Mouse (Mus musculus) lung, postnatal 0 days (tissue): ENCODE data around the gene Olfr127. TPM values are rescaled to one million over a fixed set of nuclear protein-coding genes. Genes with fewer than 3 reads are reported as not detected.
"Not testable (repeated sequence)": the region's sequence is repeated elsewhere in the genome, so short reads cannot be mapped to it uniquely, and the experiment has no call there.

Experiments used
- ATAC-seq: fragments of 200-750 bp; cut with Nextera tagmentation; 2 replicates; pipeline ENCODE4 v1.8.0; 2017; ENCODE audit warnings: moderate library complexity
- DNase-seq: peaks from one replicate; pipeline ENCODE4 v3.0.0-alpha.2; 2016; ENCODE audit warnings: low spot score
- H3K27ac ChIP-seq: fragments of 300-500 bp; sonication (generic); 2 replicates; pipeline ENCODE4 v1.5.1; 2014; ENCODE audit warnings: antibody characterized with exemption, mild to moderate bottlenecking, low read length, mixed read lengths
- H3K27me3 ChIP-seq: fragments of 300-500 bp; sonication (generic); replicated peaks from 2 replicates; pipeline ENCODE4 v1.6.1; 2014; ENCODE audit warnings: low read length, mixed read lengths; ENCODE audit not compliant: insufficient read depth
- H3K36me3 ChIP-seq: fragments of 300-500 bp; sonication (generic); 2 replicates; pipeline ENCODE4 v1.6.1; 2014; ENCODE audit warnings: low read length, mixed read lengths; ENCODE audit not compliant: insufficient read depth
- H3K4me1 ChIP-seq: fragments of 300-500 bp; sonication (generic); 2 replicates; pipeline ENCODE4 v1.6.1; 2014; ENCODE audit warnings: antibody characterized with exemption, low read depth, low read length, mixed read lengths; ENCODE audit not compliant: insufficient read depth
- H3K4me2 ChIP-seq: fragments of 300-500 bp; sonication (generic); replicated peaks from 2 replicates; pipeline ENCODE4 v1.6.1; 2014; ENCODE audit warnings: low read depth, mild to moderate bottlenecking, low read length, moderate library complexity, mixed read lengths
- H3K4me3 ChIP-seq: fragments of 300-500 bp; sonication (generic); 2 replicates; pipeline ENCODE4 v1.5.1; 2014; ENCODE audit warnings: low read depth, low read length
- H3K9ac ChIP-seq: fragments of 300-500 bp; sonication (generic); replicated peaks from 2 replicates; pipeline ENCODE4 v1.6.1; 2014; ENCODE audit warnings: low read depth, mild to moderate bottlenecking
- H3K9me3 ChIP-seq: fragments of 300-500 bp; sonication (generic); 2 replicates; pipeline ENCODE4 v1.6.1; 2016; ENCODE audit warnings: low read length, mixed read lengths
- CTCF ChIP-seq: IDR thresholded peaks from 2 replicates; pipeline ENCODE4 v1.5.1; 2016; ENCODE audit warnings: antibody characterized with exemption, mild to moderate bottlenecking
- EP300 ChIP-seq: IDR thresholded peaks from 2 replicates; pipeline ENCODE4 v1.6.1; 2016; ENCODE audit warnings: antibody characterized with exemption, mild to moderate bottlenecking, control low read depth
- WGBS: fragments of 180-500 bp; shearing (Covaris S2); extraction: QIAGEN DNeasy Blood & Tissue Kit; methylation state at CpG from one replicate; pipeline ENCODE4 v1.1.7; 2014; 5-methylcytosine and 5-hydroxymethylcytosine counted together
- polyA plus RNA-seq: library from polyadenylated mRNA; unstranded; fragments of >200 nt; fragmentation: Nextera tagmentation; extraction: Ambion mirVana; gene quantifications from 2 replicates; pipeline ENCODE4 v1.2.1, GENCODE M21; 2015

Gene Olfr127
- polyA plus RNA-seq, result not detected in 2 replicates

- WGBS, result 54% methylated on average over 1 of the region's 1 CpGs
- DNase-seq (no peak), ATAC-seq (no peak)
- H3K36me3 ChIP-seq, result no peaks in the 10 kb centered on the region
- no peaks in the 10 kb centered on the region for H3K9me3 ChIP-seq
- no peak within 1 kb of the TSS for H3K4me2 ChIP-seq
- no peaks in the 10 kb centered on the region for H3K4me1 ChIP-seq
- no peak within 1 kb of the TSS for H3K4me3 ChIP-seq
- no peak within 1 kb of the TSS for H3K9ac ChIP-seq
- H3K27me3 ChIP-seq, result no peaks in the 10 kb centered on the region
- TF ChIP-seq CTCF (no peak), EP300 (no peak)
- H3K27ac ChIP-seq, result no peak within 1 kb of the TSS
Measured at GRCm38 (mm10) chr17:37900137-37900536, at the start of gene Olfr127. TSS of gene Olfr127 (plus strand) at chr17:37900437.

- Histone ChIP-seq H3K27me3 (no peaks in the 10 kb centered on the region), H3K36me3 (no peaks in the 10 kb centered on the region), H3K4me1 (no peaks in the 10 kb centered on the region), H3K9ac (no peak overlapping the region), H3K4me2 (no peak overlapping the region), H3K4me3 (no peak overlapping the region), H3K9me3 (no peaks in the 10 kb centered on the region; the same call in 1 of the 2 replicates), H3K27ac (no peak overlapping the region)
- 65% methylated on average over 2 of the region's 2 CpGs for WGBS
- TF ChIP-seq CTCF, result no peak
- no peak for TF ChIP-seq EP300
- no peak for DNase-seq
- ATAC-seq, result no peak
Measured at GRCm38 (mm10) chr17:37863901-37864300, 36.3 kb upstream of the Olfr127 start.

GRCm38 (mm10) chr17:37869676-37870205, 30.5 kb upstream of the Olfr127 start:
- WGBS, result 21% methylated on average over 8 of the region's 8 CpGs
- H3K4me2 ChIP-seq, result no peak overlapping the region

GRCm38 (mm10) chr17:37873830-37874229, 26.4 kb upstream of the Olfr127 start:
- WGBS, result 76% methylated on average over 3 of the region's 3 CpGs
- no peaks in the 10 kb centered on the region for H3K4me1 ChIP-seq
- no peaks in the 10 kb centered on the region for H3K27me3 ChIP-seq
- no peaks in the 10 kb centered on the region for H3K9me3 ChIP-seq
- TF ChIP-seq CTCF (no peak), EP300 (no peak)
- DNase-seq (no peak), ATAC-seq (no peak)
- H3K36me3 ChIP-seq, result no peaks in the 10 kb centered on the region
- H3K4me3 ChIP-seq, result no peak overlapping the region
- no peak overlapping the region for H3K27ac ChIP-seq
- no peak overlapping the region for H3K4me2 ChIP-seq
- H3K9ac ChIP-seq, result no peak overlapping the region

More at GRCm38 (mm10) chr17:37869676-37870205, 30.5 kb upstream of the Olfr127 start:
- no peak overlapping the region for H3K27ac ChIP-seq
- no peak overlapping the region for H3K4me3 ChIP-seq
- no peaks in the 10 kb centered on the region for H3K9me3 ChIP-seq
- DNase-seq, result no peak
- no peaks in the 10 kb centered on the region for H3K4me1 ChIP-seq
- TF ChIP-seq EP300 (no peak), CTCF (no peak)
- H3K27me3 ChIP-seq, result no peaks in the 10 kb centered on the region
- no peak for ATAC-seq
- no peak overlapping the region for H3K9ac ChIP-seq
- no peaks in the 10 kb centered on the region for H3K36me3 ChIP-seq

- H3K9me3 ChIP-seq, H3K4me2 ChIP-seq, H3K27me3 ChIP-seq, H3K36me3 ChIP-seq, H3K27ac ChIP-seq, H3K4me1 ChIP-seq, H3K9ac ChIP-seq, H3K4me3 ChIP-seq, DNase-seq, ATAC-seq: not testable (repeated sequence)
- 50% methylated on average over 8 of the region's 8 CpGs for WGBS
Measured at GRCm38 (mm10) chr17:37906821-37907220, 6.6 kb downstream of the Olfr127 start.

GRCm38 (mm10) chr17:37920248-37920647, 20.0 kb downstream of the Olfr127 start, which contains the start of gene Olfr128:
TSS of gene Olfr128 (plus strand) at chr17:37920548.
- ATAC-seq (no peak), DNase-seq (no peak)
- TF ChIP-seq EP300 (no peak), CTCF (no peak)
- no peak within 1 kb of the TSS for H3K9ac ChIP-seq
- H3K4me3 ChIP-seq, result no peak within 1 kb of the TSS
- no peaks in the 10 kb centered on the region for H3K36me3 ChIP-seq
- no peaks in the 10 kb centered on the region for H3K9me3 ChIP-seq
- H3K4me1 ChIP-seq, result no peaks in the 10 kb centered on the region
- no peak within 1 kb of the TSS for H3K27ac ChIP-seq
- no peak within 1 kb of the TSS for H3K4me2 ChIP-seq
- no peaks in the 10 kb centered on the region for H3K27me3 ChIP-seq

- Histone ChIP-seq H3K27ac (no peak within 1 kb of the TSS), H3K36me3 (no peaks in the 10 kb centered on the region), H3K9me3 (no peaks in the 10 kb centered on the region), H3K4me3 (no peak within 1 kb of the TSS), H3K4me1 (no peaks in the 10 kb centered on the region), H3K9ac (no peak within 1 kb of the TSS), H3K4me2 (no peak within 1 kb of the TSS), H3K27me3 (no peaks in the 10 kb centered on the region)
- no peak for TF ChIP-seq CTCF
- no peak for TF ChIP-seq EP300
- DNase-seq (no peak), ATAC-seq (no peak)
- WGBS, result 53% methylated on average over 2 of the region's 2 CpGs
Measured at GRCm38 (mm10) chr17:37952979-37953378, 52.7 kb downstream of the Olfr127 start, which contains the start of gene Olfr761. TSS of gene Olfr761 (minus strand) at chr17:37953079.

Other genes with a start within 250 kb of the Olfr127 start
- gene Olfr117, start 236.7 kb upstream of the Olfr127 start, polyA plus RNA-seq, result not detected in 2 replicates
- not detected in 2 replicates for gene Olfr118, start 233.4 kb upstream of the Olfr127 start, polyA plus RNA-seq
- not detected in 2 replicates for gene Olfr119, start 203.9 kb upstream of the Olfr127 start, polyA plus RNA-seq
- not detected in 2 replicates for gene Olfr120, start 178.6 kb upstream of the Olfr127 start, polyA plus RNA-seq
- gene Olfr121, start 151.6 kb upstream of the Olfr127 start, polyA plus RNA-seq, result not detected in 2 replicates
- not detected in 2 replicates for gene Olfr122, start 131.8 kb upstream of the Olfr127 start, polyA plus RNA-seq
- gene Olfr123, start 106.9 kb upstream of the Olfr127 start, polyA plus RNA-seq, result not detected in 2 replicates
- not detected in 2 replicates for gene Olfr124, start 100.5 kb upstream of the Olfr127 start, polyA plus RNA-seq
- not detected in 2 replicates for gene Olfr125, start 67.5 kb upstream of the Olfr127 start, polyA plus RNA-seq
- gene Olfr126, start 53.0 kb upstream of the Olfr127 start, polyA plus RNA-seq, result not detected in 2 replicates
- not detected in 2 replicates for gene Olfr128, start 20.1 kb downstream of the Olfr127 start, polyA plus RNA-seq
- gene Olfr761, start 52.6 kb downstream of the Olfr127 start, polyA plus RNA-seq, result not detected in 2 replicates
- not detected in 2 replicates for gene Olfr129, start 159.6 kb downstream of the Olfr127 start, polyA plus RNA-seq
- not detected in 2 replicates for gene Olfr130, start 163.5 kb downstream of the Olfr127 start, polyA plus RNA-seq
- gene Olfr131, start 188.3 kb downstream of the Olfr127 start, polyA plus RNA-seq, result not detected in 2 replicates
- not detected in 2 replicates for gene Olfr132, start 234.1 kb downstream of the Olfr127 start, polyA plus RNA-seq
- gene Olfr133, start 244.8 kb downstream of the Olfr127 start, polyA plus RNA-seq, result not detected in 2 replicates